Mouse (Mus musculus): ENCODE results near the gene Ppp1r18. TPM values are rescaled to one million over a fixed set of nuclear protein-coding genes. Genes with fewer than 3 reads are reported as not detected.

The Ppp1r18 gene
- polyA plus RNA-seq, 1 experiment = 17.8 TPM

DNA sequence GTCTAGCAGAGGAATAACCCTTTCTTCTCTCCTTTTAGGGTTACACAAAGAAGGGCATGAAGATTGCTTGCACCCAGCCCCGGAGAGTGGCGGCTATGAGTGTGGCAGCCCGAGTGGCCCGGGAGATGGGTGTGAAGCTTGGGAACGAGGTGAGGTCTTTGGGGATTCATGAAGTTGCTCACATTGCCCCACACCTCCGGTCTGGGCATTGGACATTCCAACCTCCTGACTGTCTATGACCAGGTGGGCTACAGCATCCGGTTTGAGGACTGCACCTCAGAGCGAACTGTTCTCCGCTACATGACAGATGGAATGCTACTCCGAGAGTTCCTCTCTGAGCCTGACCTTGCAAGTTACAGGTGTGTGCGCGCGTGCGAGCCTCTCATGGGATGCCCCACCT lies 18.4 kb downstream of the Ppp1r18 start:
- TF ChIP-seq CTCF (conservative IDR thresholded peaks at IDR 0.05; ENCODE audit: insufficient read depth, insufficient read length, low read depth, low read length) (no peak), POLR2A (IDR thresholded peaks at IDR 0.05; ENCODE audit: low read depth, low read length) (no peak)
- WGBS = 96% methylated on average over 14 of the region's 14 CpGs
- H3K4me1 ChIP-seq (ENCODE audit: control insufficient read depth, insufficient read depth, low read length) = peaks cover 10% of the 10 kb centered on the region; the same call in 1 of the 2 replicates

DNA sequence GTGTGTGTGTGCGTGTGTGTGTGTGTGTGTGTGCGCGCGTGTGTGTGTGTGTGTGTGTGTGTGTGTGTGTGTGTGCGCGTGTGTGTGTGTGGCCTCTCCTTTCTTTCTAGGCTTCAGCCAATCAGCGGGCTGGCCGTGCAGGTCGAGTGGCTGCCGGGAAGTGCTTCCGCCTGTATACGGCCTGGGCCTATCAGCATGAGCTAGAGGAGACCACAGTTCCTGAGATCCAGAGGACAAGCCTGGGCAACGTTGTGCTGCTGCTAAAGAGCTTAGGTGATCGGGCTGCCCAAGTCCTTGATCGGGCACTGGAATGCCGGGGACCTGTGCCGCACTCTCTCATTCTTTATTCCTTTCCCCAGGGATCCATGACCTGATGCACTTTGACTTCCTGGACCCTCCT lies 22.3 kb downstream of the Ppp1r18 start:
- WGBS = 87% methylated on average over 15 of the region's 17 CpGs

More for the DNA sequence above, 18.4 kb downstream of the Ppp1r18 start:
- no peak overlapping the region for H3K4me3 ChIP-seq (ENCODE audit: insufficient read depth, low read depth, low read length)
- no peaks in the 10 kb centered on the region for H3K27me3 ChIP-seq (replicated peaks; ENCODE audit: control insufficient read depth, insufficient read depth, low read length)
- no peak overlapping the region for H3K27ac ChIP-seq (ENCODE audit: insufficient read depth, low read depth, low read length)
- no peaks in the 10 kb centered on the region; the same call in none of the 2 replicates for H3K36me3 ChIP-seq (ENCODE audit: control insufficient read depth, insufficient read depth, low read length)
- no peak for DNase-seq

DNA sequence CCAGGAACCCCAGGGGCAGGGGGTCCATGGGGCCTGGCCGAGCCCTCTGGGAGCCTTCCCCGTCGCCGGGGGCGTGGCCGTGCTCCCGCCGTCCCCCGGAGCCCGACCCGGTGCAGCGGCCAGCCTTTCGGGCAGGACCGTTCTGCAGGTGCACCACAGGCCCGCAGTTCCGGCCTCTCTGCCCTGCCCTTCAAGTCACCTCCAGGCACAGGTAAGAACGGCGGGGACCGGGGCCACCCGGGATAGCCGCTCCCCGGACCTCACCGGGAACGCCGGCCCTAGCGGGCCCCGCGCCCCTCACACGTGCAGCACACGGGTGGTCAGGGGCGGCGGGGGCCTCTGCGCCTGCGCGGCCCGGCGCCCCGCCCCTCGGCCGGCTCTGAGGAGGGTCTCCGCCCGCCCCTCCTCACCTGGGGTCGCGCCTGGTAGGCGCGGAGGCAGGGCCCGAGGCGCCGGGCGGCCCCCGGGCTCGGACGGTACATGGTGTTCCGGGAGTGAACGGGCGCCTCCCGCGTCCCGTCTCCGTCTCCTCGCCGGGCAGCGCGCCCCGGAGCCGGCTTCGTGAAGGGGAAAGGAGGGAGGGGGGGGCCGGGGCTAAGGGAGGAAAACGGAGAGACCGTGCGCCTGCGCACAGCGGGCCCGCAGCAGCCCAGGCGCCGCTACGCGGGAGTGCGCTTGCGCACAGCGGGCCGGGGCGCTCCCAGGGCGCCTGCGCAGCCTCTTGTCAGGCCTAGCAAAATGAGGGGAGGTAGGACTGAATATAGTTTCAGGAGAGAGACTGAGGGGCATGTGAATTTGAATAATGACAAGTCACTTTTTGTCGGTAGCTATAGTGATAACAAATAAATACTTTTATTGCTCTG lies 31.6 kb downstream of the Ppp1r18 start, which contains the start of gene 2310061I04Rik:
2310061I04Rik (minus strand) TSS at position 651 of the 863 bp plus-strand sequence.
- peak; percentile 95 for DNase-seq
- Histone ChIP-seq H3K4me1 (ENCODE audit: control insufficient read depth, insufficient read depth, low read length) (peaks cover 7% of the 10 kb centered on the region; the same call in 1 of the 2 replicates), H3K4me3 (ENCODE audit: insufficient read depth, low read depth, low read length) (peak within 1 kb of the TSS; percentile 76), H3K27me3 (replicated peaks; ENCODE audit: control insufficient read depth, insufficient read depth, low read length) (no peaks in the 10 kb centered on the region), H3K36me3 (ENCODE audit: control insufficient read depth, insufficient read depth, low read length) (no peaks in the 10 kb centered on the region; the same call in 1 of the 2 replicates), H3K27ac (ENCODE audit: insufficient read depth, low read depth, low read length) (peak within 1 kb of the TSS; percentile 90)
- TF ChIP-seq CTCF (conservative IDR thresholded peaks at IDR 0.05; ENCODE audit: insufficient read depth, insufficient read length, low read depth, low read length) (no peak), POLR2A (IDR thresholded peaks at IDR 0.05; ENCODE audit: low read depth, low read length) (no peak)
- under 1% methylated on average over 83 of the region's 86 CpGs for WGBS

More for the DNA sequence above, 22.3 kb downstream of the Ppp1r18 start:
- Histone ChIP-seq H3K4me3 (ENCODE audit: insufficient read depth, low read depth, low read length) (no peak overlapping the region), H3K27me3 (replicated peaks; ENCODE audit: control insufficient read depth, insufficient read depth, low read length) (no peaks in the 10 kb centered on the region), H3K27ac (ENCODE audit: insufficient read depth, low read depth, low read length) (no peak overlapping the region), H3K4me1 (ENCODE audit: control insufficient read depth, insufficient read depth, low read length) (no peaks in the 10 kb centered on the region), H3K36me3 (ENCODE audit: control insufficient read depth, insufficient read depth, low read length) (peaks cover 2% of the 10 kb centered on the region)
- no peak for DNase-seq
- TF ChIP-seq POLR2A (IDR thresholded peaks at IDR 0.05; ENCODE audit: low read depth, low read length) (no peak), CTCF (conservative IDR thresholded peaks at IDR 0.05; ENCODE audit: insufficient read depth, insufficient read length, low read depth, low read length) (no peak)

DNA sequence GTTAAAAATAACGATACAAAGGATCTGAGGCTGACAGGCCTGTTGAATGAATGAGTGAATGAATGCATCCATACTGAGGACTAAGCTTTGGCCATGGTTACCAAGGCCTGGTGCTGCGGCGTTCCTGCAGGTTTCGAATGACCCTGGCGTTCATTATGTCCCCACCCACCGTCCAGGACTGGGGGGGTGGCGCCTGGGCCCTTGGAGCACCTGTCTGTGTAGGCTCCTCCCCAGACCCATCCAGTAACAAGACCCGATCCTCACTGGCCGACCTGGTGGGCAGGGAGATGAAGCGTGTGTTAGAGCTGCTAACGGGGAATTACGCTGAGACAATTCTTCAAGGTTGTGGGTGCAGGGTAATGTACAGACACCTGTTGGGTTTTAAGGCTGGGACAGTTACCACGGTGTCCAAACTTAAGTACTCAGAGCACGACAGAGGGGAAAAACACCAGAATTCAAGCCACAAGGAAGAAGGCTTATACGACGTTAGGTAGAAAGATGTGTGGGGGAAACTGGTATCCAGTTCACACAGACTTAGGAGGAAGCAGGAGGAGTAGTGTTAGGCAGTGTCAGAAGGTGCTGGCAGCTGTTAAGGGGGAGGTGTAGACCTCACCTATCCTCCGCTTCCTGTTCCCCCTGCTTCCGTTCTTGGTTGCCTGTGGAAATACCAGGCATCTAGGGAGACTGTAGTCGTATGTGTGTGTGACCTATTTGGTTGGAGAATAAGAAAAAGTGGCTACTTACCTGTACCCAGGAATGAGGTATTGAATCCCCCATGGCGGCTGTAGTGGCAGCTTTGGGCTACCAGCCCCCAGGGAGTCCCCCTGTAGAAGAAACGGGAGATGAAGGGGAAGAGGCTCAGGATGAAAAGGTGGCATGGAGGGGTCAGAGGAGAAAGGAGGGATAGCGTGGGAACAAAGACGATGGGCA lies 32.5 kb downstream of the Ppp1r18 start:
- no peaks in the 10 kb centered on the region for H3K27me3 ChIP-seq (replicated peaks; ENCODE audit: control insufficient read depth, insufficient read depth, low read length)
- peaks cover 9% of the 10 kb centered on the region; the same call in 1 of the 2 replicates for H3K4me1 ChIP-seq (ENCODE audit: control insufficient read depth, insufficient read depth, low read length)
- no peak for DNase-seq
- WGBS = 31% methylated on average over 23 of the region's 23 CpGs
- 0 out of 2 replicates have a peak overlapping the region, but pooled peaks have one; percentile 16 for H3K4me3 ChIP-seq (ENCODE audit: insufficient read depth, low read depth, low read length)
- H3K27ac ChIP-seq (ENCODE audit: insufficient read depth, low read depth, low read length) = no peak overlapping the region
- H3K36me3 ChIP-seq (ENCODE audit: control insufficient read depth, insufficient read depth, low read length) = no peaks in the 10 kb centered on the region; the same call in 1 of the 2 replicates
- TF ChIP-seq CTCF (conservative IDR thresholded peaks at IDR 0.05; ENCODE audit: insufficient read depth, insufficient read length, low read depth, low read length) (no peak), POLR2A (IDR thresholded peaks at IDR 0.05; ENCODE audit: low read depth, low read length) (no peak)

DNA sequence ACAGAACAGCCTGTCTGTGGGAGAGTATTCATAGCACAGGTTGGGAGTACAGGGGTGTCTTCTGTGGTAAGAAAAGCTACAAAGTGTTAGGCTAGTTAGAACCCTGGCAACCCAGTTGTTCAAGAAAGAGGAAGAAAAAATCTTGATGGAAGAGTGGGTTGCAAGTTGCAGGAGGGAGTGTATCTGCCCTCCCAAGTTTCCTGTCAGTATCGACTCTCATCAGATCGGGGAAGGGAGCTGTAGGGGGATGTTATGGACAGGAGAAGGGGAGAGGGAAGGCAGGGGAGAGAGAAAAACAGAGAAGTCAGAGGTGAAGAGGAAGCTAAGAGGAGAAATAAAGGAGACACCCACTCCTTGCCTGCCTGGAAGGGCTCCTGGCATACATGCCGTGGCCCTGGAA lies 35.2 kb downstream of the Ppp1r18 start:
- no peak overlapping the region for H3K27ac ChIP-seq (ENCODE audit: insufficient read depth, low read depth, low read length)
- WGBS = 76% methylated on average over 3 of the region's 3 CpGs
- H3K4me1 ChIP-seq (ENCODE audit: control insufficient read depth, insufficient read depth, low read length) = peaks cover 18% of the 10 kb centered on the region; the same call in 1 of the 2 replicates
- H3K4me3 ChIP-seq (ENCODE audit: insufficient read depth, low read depth, low read length) = no peak overlapping the region
- DNase-seq = no peak
- H3K36me3 ChIP-seq (ENCODE audit: control insufficient read depth, insufficient read depth, low read length) = no peaks in the 10 kb centered on the region
- TF ChIP-seq CTCF (conservative IDR thresholded peaks at IDR 0.05; ENCODE audit: insufficient read depth, insufficient read length, low read depth, low read length) (no peak), POLR2A (IDR thresholded peaks at IDR 0.05; ENCODE audit: low read depth, low read length) (no peak)
- H3K27me3 ChIP-seq (replicated peaks; ENCODE audit: control insufficient read depth, insufficient read depth, low read length) = no peaks in the 10 kb centered on the region

DNA sequence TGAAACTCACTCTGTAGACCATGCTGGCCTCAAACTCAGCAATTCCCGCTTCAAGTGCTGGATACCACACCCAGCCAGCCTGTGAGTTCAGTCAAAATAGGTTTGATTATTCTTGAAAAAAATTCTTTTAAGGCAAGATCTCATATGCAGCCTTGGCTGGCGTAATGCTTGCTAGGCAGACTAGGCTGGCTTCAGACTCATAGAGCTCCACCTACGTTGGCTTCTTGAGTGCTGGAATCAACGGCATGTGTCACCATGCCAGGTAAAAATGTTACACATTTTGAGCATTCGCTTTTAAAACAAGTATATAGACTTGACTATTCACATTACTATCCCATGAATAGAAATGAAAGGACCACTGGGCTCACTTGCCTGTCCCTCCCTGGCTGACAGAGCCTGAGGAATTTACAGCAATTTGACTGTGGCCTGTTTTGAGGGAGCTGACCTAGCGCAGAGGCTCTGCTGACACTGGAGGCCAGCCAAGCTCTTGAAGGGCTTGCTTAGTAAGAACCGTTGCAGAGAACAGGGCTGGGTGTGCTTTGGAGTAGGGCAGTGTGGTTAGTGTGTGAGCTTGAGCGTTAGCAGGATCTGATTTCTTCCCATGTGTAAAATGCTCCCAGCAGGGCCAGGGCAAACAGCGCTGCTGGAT lies 38.1 kb downstream of the Ppp1r18 start:
- Histone ChIP-seq H3K4me3 (ENCODE audit: insufficient read depth, low read depth, low read length) (no peak overlapping the region), H3K4me1 (ENCODE audit: control insufficient read depth, insufficient read depth, low read length) (peaks cover 11% of the 10 kb centered on the region; the same call in 1 of the 2 replicates), H3K27ac (ENCODE audit: insufficient read depth, low read depth, low read length) (peak overlapping the region; percentile 6; the same call in 1 of the 2 replicates), H3K27me3 (replicated peaks; ENCODE audit: control insufficient read depth, insufficient read depth, low read length) (no peaks in the 10 kb centered on the region), H3K36me3 (ENCODE audit: control insufficient read depth, insufficient read depth, low read length) (no peaks in the 10 kb centered on the region)
- TF ChIP-seq POLR2A (IDR thresholded peaks at IDR 0.05; ENCODE audit: low read depth, low read length) = no peak
- TF ChIP-seq CTCF (conservative IDR thresholded peaks at IDR 0.05; ENCODE audit: insufficient read depth, insufficient read length, low read depth, low read length) = no peak
- peak; percentile 80 for DNase-seq
- WGBS = 50% methylated on average over 9 of the region's 9 CpGs
